Mouse (Mus musculus): ENCODE measurements around the gene Ugt1a9. TPM values are rescaled to one million over a fixed set of nuclear protein-coding genes. Genes with fewer than 3 reads are reported as not detected.
A peak's percentile ranks its signal among the peaks of the same experiment; 100 is the strongest.
"Not testable (repeated sequence)": the region's sequence is repeated elsewhere in the genome, so short reads cannot be mapped to it uniquely, and the experiment has no call there.

Gene Ugt1a9
- polyA plus RNA-seq, 1 experiment from 2014 or later, result not detected

DNA sequence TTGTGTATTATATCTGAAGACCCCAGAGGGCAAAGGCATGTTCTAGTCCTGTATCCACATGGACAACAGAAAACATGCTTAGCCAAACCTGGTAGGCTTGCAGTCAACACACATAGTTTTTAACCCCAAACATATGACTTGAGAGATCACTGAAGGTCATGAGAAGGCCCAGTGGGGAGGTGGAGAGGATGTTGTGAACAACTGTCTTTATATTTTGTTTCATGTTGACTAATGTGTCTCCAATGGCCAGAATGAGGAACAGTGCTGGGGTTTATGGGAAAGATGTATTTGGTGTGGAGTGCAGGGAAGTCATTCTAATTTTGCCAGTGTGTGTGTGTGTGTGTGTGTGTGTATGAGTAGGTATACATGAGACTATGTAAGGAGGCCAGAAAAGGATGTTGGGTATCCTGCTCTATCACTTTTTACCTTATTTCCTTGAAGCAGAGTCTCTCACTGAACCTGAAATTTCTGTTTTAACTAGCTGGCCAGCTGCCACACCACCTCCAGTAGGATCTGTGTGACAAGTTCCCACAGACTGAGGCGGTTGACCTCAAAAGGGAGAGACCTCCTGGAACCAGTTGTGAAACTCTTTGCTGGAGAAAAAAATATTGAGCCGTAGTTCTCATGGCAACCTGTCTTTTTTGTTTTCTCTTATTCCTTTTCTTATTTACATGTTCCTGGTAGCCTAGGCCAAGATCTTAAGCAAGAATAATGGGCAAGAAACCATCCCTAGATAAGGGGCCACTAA is 153.6 kb downstream of the Ugt1a9 start:
- no peaks in the 10 kb centered on the region for H3K27me3 ChIP-seq (replicated peaks; ENCODE audit: control insufficient read depth, insufficient read depth, low read length)
- no peak overlapping the region for H3K4me2 ChIP-seq
- no peak overlapping the region for H3K4me3 ChIP-seq (ENCODE audit: low read depth, low read length)
- no peak overlapping the region for H3K27ac ChIP-seq (ENCODE audit: low read depth, low read length)
- peaks cover 41% of the 10 kb centered on the region for H3K9me3 ChIP-seq (ENCODE audit: control insufficient read depth, low read length)
- H3K4me1 ChIP-seq (replicated peaks; ENCODE audit: control insufficient read depth, insufficient read depth, low read length), result no peaks in the 10 kb centered on the region
- ATAC-seq (replicated peaks; ENCODE audit: low FRiP score) (no peak), DNase-seq (ENCODE audit: low spot score) (peak; percentile 38)
- WGBS, result 57% methylated on average over 2 of the region's 2 CpGs
- no peak overlapping the region for H3K9ac ChIP-seq (ENCODE audit: low read depth, low read length)
- no peaks in the 10 kb centered on the region for H3K36me3 ChIP-seq (ENCODE audit: control insufficient read depth, insufficient read depth, low read length)

DNA sequence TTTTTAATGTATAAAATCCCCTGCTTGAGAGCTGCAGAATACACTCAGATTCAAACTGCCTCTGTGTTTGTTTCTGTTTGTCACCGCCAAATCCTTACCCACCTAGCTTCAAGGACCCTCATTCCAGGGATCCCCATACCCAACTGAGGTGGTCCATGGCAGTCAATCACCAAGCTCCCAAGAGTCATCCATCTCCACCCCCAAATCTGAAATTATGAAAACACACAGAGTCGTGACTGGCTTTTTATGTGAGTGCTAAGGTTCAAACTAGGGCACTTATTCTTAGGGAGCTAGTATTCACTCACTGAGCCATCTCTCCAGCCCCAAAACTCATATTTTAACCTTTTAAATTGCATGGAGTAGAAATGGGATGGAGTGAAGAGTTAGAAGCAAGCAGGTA is 154.7 kb downstream of the Ugt1a9 start:
- not testable (repeated sequence) for H3K27ac ChIP-seq (ENCODE audit: low read depth, low read length); H3K9ac ChIP-seq (ENCODE audit: low read depth, low read length); H3K4me3 ChIP-seq (ENCODE audit: low read depth, low read length); ATAC-seq (replicated peaks; ENCODE audit: low FRiP score); H3K36me3 ChIP-seq (ENCODE audit: control insufficient read depth, insufficient read depth, low read length); H3K4me1 ChIP-seq (replicated peaks; ENCODE audit: control insufficient read depth, insufficient read depth, low read length); H3K27me3 ChIP-seq (replicated peaks; ENCODE audit: control insufficient read depth, insufficient read depth, low read length); H3K4me2 ChIP-seq
- 36% methylated on average over 2 of the region's 2 CpGs for WGBS
- peaks cover 52% of the 10 kb centered on the region for H3K9me3 ChIP-seq (ENCODE audit: control insufficient read depth, low read length)
- DNase-seq (ENCODE audit: low spot score), result peak; percentile 30

DNA sequence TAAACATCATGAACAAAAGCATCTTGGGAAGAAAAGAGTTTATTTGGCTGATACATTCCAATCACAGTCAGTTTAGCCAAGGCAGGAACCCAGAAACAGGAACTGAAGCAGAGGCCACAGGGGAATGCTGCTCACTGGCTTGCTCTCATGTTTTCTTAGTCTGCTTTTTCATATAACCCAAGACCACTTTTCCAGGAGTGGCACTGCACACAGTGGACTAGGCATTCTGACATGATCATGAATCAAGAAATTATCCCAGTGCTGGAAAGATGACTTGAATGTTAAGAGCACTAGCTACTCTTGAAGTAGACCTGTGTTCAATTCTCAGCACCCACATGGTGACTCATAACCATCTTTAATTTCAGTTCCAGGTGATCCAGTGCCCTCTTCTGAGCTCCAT is 155.1 kb downstream of the Ugt1a9 start:
- no peak for ATAC-seq (replicated peaks; ENCODE audit: low FRiP score)
- Histone ChIP-seq H3K27me3 (replicated peaks; ENCODE audit: control insufficient read depth, insufficient read depth, low read length) (no peaks in the 10 kb centered on the region), H3K4me3 (ENCODE audit: low read depth, low read length) (no peak overlapping the region), H3K9ac (ENCODE audit: low read depth, low read length) (no peak overlapping the region), H3K27ac (ENCODE audit: low read depth, low read length) (no peak overlapping the region), H3K9me3 (ENCODE audit: control insufficient read depth, low read length) (peaks cover 56% of the 10 kb centered on the region), H3K36me3 (ENCODE audit: control insufficient read depth, insufficient read depth, low read length) (no peaks in the 10 kb centered on the region), H3K4me1 (replicated peaks; ENCODE audit: control insufficient read depth, insufficient read depth, low read length) (no peaks in the 10 kb centered on the region), H3K4me2 (no peak overlapping the region)
- DNase-seq (ENCODE audit: low spot score), result peak; percentile 31

DNA sequence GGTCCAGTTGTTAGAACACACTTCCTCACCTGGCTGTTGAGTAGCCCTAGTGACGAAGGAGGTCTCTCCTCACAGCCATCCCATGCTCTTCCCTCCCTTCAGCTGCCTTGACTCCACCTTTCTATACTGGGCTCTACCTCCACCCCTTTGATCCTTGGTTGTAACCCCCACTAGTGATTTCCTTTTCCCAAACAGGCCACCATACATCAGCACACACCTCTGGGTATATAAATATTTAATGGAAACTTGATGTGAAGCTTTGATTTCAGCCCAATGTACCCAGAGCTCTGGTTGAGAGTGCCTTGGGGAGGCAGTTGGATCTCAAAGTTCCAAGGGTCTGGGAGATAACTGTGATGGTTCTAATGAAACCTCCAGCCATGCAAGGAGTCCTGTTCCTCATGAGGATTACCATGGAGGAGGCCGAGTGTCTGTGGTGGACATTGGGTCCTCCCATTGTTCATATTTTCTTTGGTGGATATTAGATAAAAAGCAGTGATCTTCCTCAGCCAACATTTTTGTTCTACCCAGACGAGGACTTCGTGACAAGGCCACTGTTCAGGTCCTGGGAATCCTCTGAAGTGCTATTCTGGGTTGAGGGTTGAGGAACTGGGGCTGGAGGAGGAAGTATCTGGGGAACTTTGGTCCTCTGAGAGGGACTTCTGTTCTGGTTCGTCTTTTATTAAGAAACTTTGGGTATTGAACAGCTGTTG is 156.2 kb downstream of the Ugt1a9 start, which contains the start of gene Mroh2a:
Gene Mroh2a (plus strand): TSS at position 317 of the 710 bp plus-strand sequence.
- H3K4me2 ChIP-seq, result no peak within 1 kb of the TSS
- WGBS, result 50% methylated on average over 5 of the region's 5 CpGs
- no peak within 1 kb of the TSS for H3K9ac ChIP-seq (ENCODE audit: low read depth, low read length)
- no peaks in the 10 kb centered on the region for H3K36me3 ChIP-seq (ENCODE audit: control insufficient read depth, insufficient read depth, low read length)
- H3K4me3 ChIP-seq (ENCODE audit: low read depth, low read length), result no peak within 1 kb of the TSS
- H3K4me1 ChIP-seq (replicated peaks; ENCODE audit: control insufficient read depth, insufficient read depth, low read length), result no peaks in the 10 kb centered on the region
- ATAC-seq (replicated peaks; ENCODE audit: low FRiP score) (no peak), DNase-seq (ENCODE audit: low spot score) (peak; percentile 33)
- H3K9me3 ChIP-seq (ENCODE audit: control insufficient read depth, low read length), result peaks cover 67% of the 10 kb centered on the region
- no peaks in the 10 kb centered on the region for H3K27me3 ChIP-seq (replicated peaks; ENCODE audit: control insufficient read depth, insufficient read depth, low read length)
- no peak within 1 kb of the TSS for H3K27ac ChIP-seq (ENCODE audit: low read depth, low read length)

DNA sequence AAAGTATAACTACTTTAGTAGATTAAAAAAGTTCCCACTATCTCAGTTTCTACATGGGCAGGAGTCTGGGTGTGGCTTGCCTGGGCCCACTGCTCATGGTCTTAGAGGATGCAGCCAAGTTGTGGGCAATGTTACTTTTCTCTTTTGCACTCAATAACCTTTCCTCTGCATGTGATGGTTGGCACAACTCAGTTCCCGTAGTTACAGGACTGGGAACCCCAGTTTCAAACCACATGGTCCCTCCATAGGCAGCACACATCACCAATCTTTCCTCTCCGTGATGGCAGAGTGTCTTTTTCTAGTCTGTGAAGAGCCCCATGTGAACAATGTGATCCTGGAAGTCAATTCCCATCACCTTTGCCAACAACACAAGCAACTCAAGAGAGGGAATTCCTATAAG is 156.9 kb downstream of the Ugt1a9 start:
- Histone ChIP-seq H3K36me3 (ENCODE audit: control insufficient read depth, insufficient read depth, low read length) (no peaks in the 10 kb centered on the region), H3K4me1 (replicated peaks; ENCODE audit: control insufficient read depth, insufficient read depth, low read length) (no peaks in the 10 kb centered on the region), H3K9me3 (ENCODE audit: control insufficient read depth, low read length) (peaks cover 70% of the 10 kb centered on the region), H3K4me2 (no peak overlapping the region), H3K27me3 (replicated peaks; ENCODE audit: control insufficient read depth, insufficient read depth, low read length) (no peaks in the 10 kb centered on the region), H3K9ac (ENCODE audit: low read depth, low read length) (no peak overlapping the region), H3K27ac (ENCODE audit: low read depth, low read length) (no peak overlapping the region), H3K4me3 (ENCODE audit: low read depth, low read length) (no peak overlapping the region)
- DNase-seq (ENCODE audit: low spot score) (no peak), ATAC-seq (replicated peaks; ENCODE audit: low FRiP score) (no peak)
- WGBS, result 54% methylated on average over 2 of the region's 2 CpGs

DNA sequence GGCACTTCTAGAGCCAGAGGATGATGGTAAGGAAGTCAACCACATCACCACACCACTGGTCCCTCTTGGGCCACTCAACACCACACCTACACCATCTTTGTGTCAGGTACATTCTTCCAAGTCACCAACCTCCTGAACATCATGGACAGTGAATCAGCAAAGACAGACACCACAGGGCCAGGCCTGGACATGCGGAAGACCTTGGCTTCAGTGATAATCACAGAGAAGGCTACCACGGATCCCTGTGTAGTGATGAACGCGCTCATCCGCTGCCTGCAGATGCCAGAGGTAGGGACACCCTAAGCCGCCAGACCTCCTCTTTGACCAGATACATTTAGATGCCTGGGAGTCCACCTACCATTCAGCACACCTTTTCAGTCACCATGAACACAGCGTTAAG is 157.5 kb downstream of the Ugt1a9 start:
- Histone ChIP-seq H3K9ac (ENCODE audit: low read depth, low read length) (no peak overlapping the region), H3K9me3 (ENCODE audit: control insufficient read depth, low read length) (peaks cover 76% of the 10 kb centered on the region), H3K27ac (ENCODE audit: low read depth, low read length) (no peak overlapping the region), H3K4me1 (replicated peaks; ENCODE audit: control insufficient read depth, insufficient read depth, low read length) (no peaks in the 10 kb centered on the region), H3K27me3 (replicated peaks; ENCODE audit: control insufficient read depth, insufficient read depth, low read length) (no peaks in the 10 kb centered on the region), H3K4me3 (ENCODE audit: low read depth, low read length) (no peak overlapping the region), H3K4me2 (no peak overlapping the region), H3K36me3 (ENCODE audit: control insufficient read depth, insufficient read depth, low read length) (no peaks in the 10 kb centered on the region)
- no peak for DNase-seq (ENCODE audit: low spot score)
- ATAC-seq (replicated peaks; ENCODE audit: low FRiP score), result no peak
- 66% methylated on average over 7 of the region's 7 CpGs for WGBS

DNA sequence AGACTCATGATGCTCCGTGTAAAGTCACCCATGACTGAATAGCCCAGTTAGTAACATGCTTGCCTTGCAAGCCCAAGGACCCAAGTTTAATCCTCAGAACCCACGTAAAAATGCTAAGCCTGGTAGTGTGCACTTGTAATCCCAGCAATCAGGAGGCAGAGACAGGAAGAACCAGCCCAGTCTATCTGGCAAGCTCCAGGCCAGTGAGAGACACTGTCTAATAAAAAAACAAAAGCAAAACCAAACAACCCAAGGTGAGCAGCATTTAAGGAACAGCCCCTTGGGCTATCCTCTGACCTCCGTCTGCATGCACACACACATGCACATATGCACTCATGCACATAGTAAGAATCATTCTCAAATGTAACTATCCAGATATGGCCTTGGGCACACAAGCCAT is 159.0 kb downstream of the Ugt1a9 start:
- H3K36me3 ChIP-seq (ENCODE audit: control insufficient read depth, insufficient read depth, low read length), result no peaks in the 10 kb centered on the region
- no peak overlapping the region for H3K9ac ChIP-seq (ENCODE audit: low read depth, low read length)
- ATAC-seq (replicated peaks; ENCODE audit: low FRiP score) (no peak), DNase-seq (ENCODE audit: low spot score) (no peak)
- no peak overlapping the region for H3K4me3 ChIP-seq (ENCODE audit: low read depth, low read length)
- no peaks in the 10 kb centered on the region for H3K27me3 ChIP-seq (replicated peaks; ENCODE audit: control insufficient read depth, insufficient read depth, low read length)
- 72% methylated on average over 3 of the region's 3 CpGs for WGBS
- peaks cover 89% of the 10 kb centered on the region for H3K9me3 ChIP-seq (ENCODE audit: control insufficient read depth, low read length)
- no peak overlapping the region for H3K27ac ChIP-seq (ENCODE audit: low read depth, low read length)
- no peak overlapping the region for H3K4me2 ChIP-seq
- H3K4me1 ChIP-seq (replicated peaks; ENCODE audit: control insufficient read depth, insufficient read depth, low read length), result no peaks in the 10 kb centered on the region

DNA sequence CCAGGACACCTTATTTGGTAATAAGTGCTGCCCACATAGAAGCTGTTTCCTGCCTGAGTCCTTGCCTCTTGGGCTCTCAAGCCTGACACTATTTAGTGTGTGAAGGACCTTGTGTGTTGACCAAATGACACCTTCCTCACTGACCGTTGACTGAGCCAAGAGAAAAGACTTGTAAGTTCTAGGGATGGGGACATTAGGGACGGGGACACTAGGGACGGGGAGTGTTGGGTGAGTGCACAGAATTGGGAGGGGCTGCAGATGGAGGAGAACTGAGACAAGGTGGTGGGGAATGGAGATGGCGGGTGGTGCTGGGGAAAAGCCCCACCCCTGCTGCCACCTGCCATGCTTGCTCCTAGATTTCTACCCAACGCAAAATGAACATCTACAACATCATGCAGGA is 159.4 kb downstream of the Ugt1a9 start:
- Histone ChIP-seq H3K27me3 (replicated peaks; ENCODE audit: control insufficient read depth, insufficient read depth, low read length) (no peaks in the 10 kb centered on the region), H3K36me3 (ENCODE audit: control insufficient read depth, insufficient read depth, low read length) (no peaks in the 10 kb centered on the region), H3K4me1 (replicated peaks; ENCODE audit: control insufficient read depth, insufficient read depth, low read length) (no peaks in the 10 kb centered on the region), H3K9me3 (ENCODE audit: control insufficient read depth, low read length) (peaks cover 93% of the 10 kb centered on the region), H3K4me3 (ENCODE audit: low read depth, low read length) (no peak overlapping the region), H3K4me2 (no peak overlapping the region), H3K27ac (ENCODE audit: low read depth, low read length) (no peak overlapping the region), H3K9ac (ENCODE audit: low read depth, low read length) (no peak overlapping the region)
- ATAC-seq (replicated peaks; ENCODE audit: low FRiP score) (no peak), DNase-seq (ENCODE audit: low spot score) (no peak)
- WGBS, result 73% methylated on average over 5 of the region's 5 CpGs

DNA sequence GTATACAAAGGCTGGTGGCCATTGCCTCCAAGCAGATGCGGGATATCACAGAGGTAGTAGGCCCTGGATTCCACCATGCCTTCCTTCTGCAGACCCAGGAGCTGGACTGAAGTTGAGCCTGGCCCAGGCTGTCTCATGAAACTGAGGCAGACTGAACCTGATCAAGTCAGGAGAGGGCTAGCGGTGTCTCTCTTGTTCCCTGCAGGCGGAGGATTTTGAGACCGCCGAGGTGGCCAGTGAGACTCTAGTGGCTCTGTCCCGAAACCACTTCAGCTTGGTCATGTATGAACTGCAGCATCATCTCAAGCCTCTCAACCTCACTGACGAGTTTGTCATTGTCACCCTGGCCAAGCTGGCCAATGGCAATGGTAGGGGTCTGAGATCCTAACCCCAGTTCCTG is 159.8 kb downstream of the Ugt1a9 start:
- no peaks in the 10 kb centered on the region for H3K36me3 ChIP-seq (ENCODE audit: control insufficient read depth, insufficient read depth, low read length)
- no peak overlapping the region for H3K4me3 ChIP-seq (ENCODE audit: low read depth, low read length)
- no peaks in the 10 kb centered on the region for H3K4me1 ChIP-seq (replicated peaks; ENCODE audit: control insufficient read depth, insufficient read depth, low read length)
- no peak for ATAC-seq (replicated peaks; ENCODE audit: low FRiP score)
- H3K9ac ChIP-seq (ENCODE audit: low read depth, low read length), result no peak overlapping the region
- 68% methylated on average over 7 of the region's 7 CpGs for whole genome bisulfite sequencing
- no peak overlapping the region for H3K27ac ChIP-seq (ENCODE audit: low read depth, low read length)
- H3K4me2 ChIP-seq, result no peak overlapping the region
- DNase-seq (ENCODE audit: low spot score), result no peak
- peaks cover 95% of the 10 kb centered on the region for H3K9me3 ChIP-seq (ENCODE audit: control insufficient read depth, low read length)
- no peaks in the 10 kb centered on the region for H3K27me3 ChIP-seq (replicated peaks; ENCODE audit: control insufficient read depth, insufficient read depth, low read length)
